Mouse (Mus musculus) embryonic fibroblast, embryonic 13.5 days (primary cell): ENCODE measurements around the gene Rhot2. TPM values are rescaled to one million over a fixed set of nuclear protein-coding genes. Genes with fewer than 3 reads are reported as not detected.
A peak's percentile ranks its signal among the peaks of the same experiment; 100 is the strongest.

ENCODE experiments used
- H3K27ac ChIP-seq: 2 replicates; pipeline ENCODE4 v1.5.1; 2012; ENCODE audit warnings: low read length, control low read depth, inconsistent platforms; ENCODE audit not compliant: insufficient read depth
- H3K4me1 ChIP-seq: 2 replicates; pipeline ENCODE4 v1.6.1; 2011; ENCODE audit warnings: low read length; ENCODE audit not compliant: control insufficient read depth, insufficient read depth
- H3K4me3 ChIP-seq: 2 replicates; pipeline ENCODE4 v1.5.1; 2011; ENCODE audit warnings: mild to moderate bottlenecking, control low read depth, low read length; ENCODE audit not compliant: insufficient read depth
- CTCF ChIP-seq: IDR thresholded peaks from 2 replicates; pipeline ENCODE4 v1.5.1; 2011; ENCODE audit warnings: mild to moderate bottlenecking, control low read depth, low read length, moderate library complexity, borderline replicate concordance; ENCODE audit not compliant: insufficient read depth
- POLR2A ChIP-seq: IDR thresholded peaks from 2 replicates; pipeline ENCODE4 v1.6.1; 2011; ENCODE audit warnings: low read depth, mild to moderate bottlenecking, control low read depth, low read length, moderate library complexity
- polyA plus RNA-seq: library from polyadenylated mRNA; stranded (reverse); fragments of >200 nt; gene quantifications from 2 replicates; pipeline ENCODE4 v1.2.4, GENCODE M21; 2011; ENCODE audit warnings: low read depth; ENCODE audit not compliant: missing spikeins, insufficient read length

Gene Rhot2
- polyA plus RNA-seq, 1 experiment: 29.7 TPM

GRCm38 (mm10) chr17:25830806-25831431 lies 13.7 kb downstream of the Rhot2 start:
- no peak for TF ChIP-seq CTCF
- peak; percentile 23; the same call in 1 of the 2 replicates for TF ChIP-seq POLR2A
- H3K4me3 ChIP-seq: peak overlapping the region; percentile 86
- H3K4me1 ChIP-seq: peaks cover 7% of the 10 kb centered on the region
- H3K27ac ChIP-seq: no peak overlapping the region

GRCm38 (mm10) chr17:25830200-25830753 lies 14.4 kb downstream of the Rhot2 start:
- H3K4me1 ChIP-seq: peaks cover 7% of the 10 kb centered on the region; the same call in 1 of the 2 replicates
- H3K27ac ChIP-seq: no peak overlapping the region
- H3K4me3 ChIP-seq: no peak overlapping the region
- TF ChIP-seq CTCF: no peak

DNA sequence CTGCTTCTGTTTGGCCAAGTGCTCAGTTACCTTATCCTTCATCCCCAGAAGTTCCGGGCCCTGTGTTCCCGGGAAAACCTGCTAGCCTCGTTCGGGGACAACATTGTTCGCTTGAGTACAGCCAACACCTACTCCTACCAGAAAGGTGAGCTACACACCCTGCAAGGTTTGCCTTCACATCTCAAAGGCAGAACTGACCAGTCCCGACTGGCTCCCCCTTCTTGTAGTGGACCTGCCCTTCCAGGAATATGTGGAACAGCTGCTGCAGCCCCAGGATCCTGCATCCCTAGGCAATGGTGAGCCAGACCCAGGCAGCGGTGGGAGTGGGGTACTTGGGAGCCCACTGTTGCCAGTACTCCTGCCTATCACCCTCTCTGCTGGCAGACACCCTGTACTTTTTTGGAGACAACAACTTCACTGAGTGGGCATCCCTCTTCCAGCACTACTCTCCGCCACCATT lies 15.1 kb downstream of the Rhot2 start:
- Histone ChIP-seq H3K4me1 (peaks cover 3% of the 10 kb centered on the region; the same call in 1 of the 2 replicates), H3K4me3 (peak overlapping the region; percentile 44)
- TF ChIP-seq POLR2A (peak; percentile 49; the same call in 1 of the 2 replicates), CTCF (no peak)

DNA sequence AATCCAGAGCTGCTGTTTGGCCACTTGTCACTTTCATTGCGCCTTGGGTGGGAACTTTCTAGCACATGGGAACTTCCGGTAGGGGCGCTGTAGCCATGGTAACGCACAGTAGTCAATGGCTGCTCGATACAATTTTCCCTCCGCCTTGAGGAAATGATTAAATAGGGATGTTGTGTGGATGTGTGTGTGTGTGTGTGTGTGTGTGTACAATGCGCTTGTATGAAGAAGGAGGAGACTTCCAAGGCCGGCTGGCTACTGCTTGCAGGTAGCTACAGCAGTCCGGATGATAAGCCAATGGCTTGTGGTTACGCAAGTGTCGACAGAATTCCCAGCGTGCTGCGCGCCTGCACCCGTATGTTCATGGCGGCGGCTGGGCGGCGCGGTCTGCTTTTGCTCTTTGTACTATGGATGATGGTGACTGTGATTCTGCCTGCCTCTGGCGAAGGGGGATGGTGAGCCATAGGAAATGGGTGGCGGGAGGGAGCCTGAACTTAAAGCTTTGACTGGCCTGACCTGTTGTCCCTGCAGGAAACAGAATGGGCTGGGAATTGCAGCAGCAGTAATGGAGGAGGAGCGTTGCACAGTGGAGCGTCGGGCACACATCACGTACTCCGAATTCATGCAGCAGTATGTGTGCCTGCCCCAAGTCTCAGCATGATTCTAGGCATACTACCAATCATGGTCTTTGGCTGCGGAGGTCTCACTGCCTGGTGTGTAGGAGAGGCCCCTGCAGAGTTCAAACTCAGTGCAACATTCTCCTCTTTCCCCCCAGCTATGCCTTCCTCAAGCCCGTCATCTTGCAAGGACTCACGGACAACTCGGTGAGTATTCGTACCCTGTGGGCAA lies 15.7 kb downstream of the Rhot2 start, which contains the start of gene Jmjd8:
TSS of gene Jmjd8 (plus strand) at position 156 of the 846 bp plus-strand sequence.
- TF ChIP-seq POLR2A (peak; percentile 86), CTCF (peak; percentile 10; the same call in 1 of the 2 replicates)
- Histone ChIP-seq H3K27ac (peak within 1 kb of the TSS; percentile 59), H3K4me3 (peak within 1 kb of the TSS; percentile 44), H3K4me1 (peaks cover 7% of the 10 kb centered on the region; the same call in 1 of the 2 replicates)

More for the DNA sequence above, 15.1 kb downstream of the Rhot2 start:
- 0 out of 2 replicates have a peak overlapping the region, but pooled peaks have one; percentile 59 for H3K27ac ChIP-seq

DNA sequence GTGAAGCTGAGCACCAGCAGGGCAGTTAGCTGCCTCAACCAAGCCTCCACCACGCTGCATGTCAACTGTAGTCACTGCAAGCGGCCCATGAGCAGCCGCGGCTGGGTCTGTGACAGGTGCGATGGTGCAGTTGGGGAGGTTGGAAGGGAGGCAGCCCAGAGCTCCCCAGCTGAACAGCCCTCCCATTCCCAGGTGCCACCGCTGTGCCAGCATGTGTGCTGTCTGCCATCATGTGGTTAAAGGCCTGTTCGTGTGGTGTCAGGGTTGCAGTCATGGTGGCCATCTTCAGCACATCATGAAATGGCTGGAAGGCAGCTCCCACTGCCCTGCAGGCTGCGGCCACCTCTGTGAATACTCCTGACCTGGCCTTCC lies 16.4 kb downstream of the Rhot2 start:
- Histone ChIP-seq H3K27ac (no peak overlapping the region), H3K4me1 (peaks cover 7% of the 10 kb centered on the region; the same call in 1 of the 2 replicates), H3K4me3 (no peak overlapping the region)
- TF ChIP-seq POLR2A (no peak), CTCF (no peak)

GRCm38 (mm10) chr17:25827546-25828222 lies 17.0 kb downstream of the Rhot2 start:
- Histone ChIP-seq H3K4me1 (peaks cover 7% of the 10 kb centered on the region; the same call in 1 of the 2 replicates), H3K4me3 (no peak overlapping the region), H3K27ac (no peak overlapping the region)
- TF ChIP-seq CTCF (no peak), POLR2A (no peak)

DNA sequence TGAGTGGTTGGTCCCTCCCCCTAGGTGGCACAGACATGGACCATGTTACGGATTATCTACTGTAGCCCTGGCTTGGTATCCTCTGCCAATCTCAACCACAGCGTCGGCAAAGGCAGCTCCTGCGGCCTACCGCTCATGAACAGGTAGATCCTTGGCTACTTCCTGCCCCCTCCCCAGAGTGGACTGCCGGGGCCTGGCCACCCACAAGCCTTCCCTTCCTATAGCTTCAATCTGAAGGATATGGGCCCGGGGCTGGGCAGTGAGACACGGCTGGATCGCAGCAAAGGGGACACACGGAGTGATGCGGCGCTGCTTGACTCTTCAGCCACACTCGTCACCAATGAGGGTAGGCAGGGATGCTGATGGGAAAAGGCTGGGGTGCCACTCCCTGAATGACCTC lies 17.6 kb downstream of the Rhot2 start:
- TF ChIP-seq POLR2A: no peak
- no peak for TF ChIP-seq CTCF
- H3K27ac ChIP-seq: no peak overlapping the region
- no peak overlapping the region for H3K4me3 ChIP-seq
- peaks cover 7% of the 10 kb centered on the region; the same call in 1 of the 2 replicates for H3K4me1 ChIP-seq

GRCm38 (mm10) chr17:25825984-25826570 lies 18.6 kb downstream of the Rhot2 start:
- Histone ChIP-seq H3K27ac (no peak overlapping the region), H3K4me3 (no peak overlapping the region), H3K4me1 (peaks cover 5% of the 10 kb centered on the region; the same call in 1 of the 2 replicates)
- TF ChIP-seq CTCF (no peak), POLR2A (no peak)

DNA sequence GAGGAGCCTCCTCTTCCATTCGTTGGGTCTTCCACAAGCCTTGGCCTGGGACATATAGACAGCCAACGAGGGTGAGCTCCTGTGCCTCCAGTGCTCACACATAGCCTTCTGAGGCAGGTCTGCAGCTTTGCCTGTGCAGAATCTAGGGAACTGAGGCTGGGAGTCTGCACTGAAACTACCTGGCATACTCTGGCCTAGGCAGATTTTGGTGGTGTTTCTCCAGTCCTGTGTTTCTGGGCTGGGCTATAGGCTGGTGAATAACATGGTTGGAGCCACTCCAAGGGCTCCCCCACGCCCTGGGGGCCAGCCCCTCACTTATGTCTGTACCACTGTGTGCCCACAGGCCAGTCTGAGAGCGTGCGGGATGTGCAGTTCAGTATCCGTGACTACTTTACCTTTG lies 19.3 kb downstream of the Rhot2 start:
- peaks cover 5% of the 10 kb centered on the region; the same call in 1 of the 2 replicates for H3K4me1 ChIP-seq
- no peak for TF ChIP-seq CTCF
- no peak for TF ChIP-seq POLR2A
- H3K4me3 ChIP-seq: no peak overlapping the region
- no peak overlapping the region for H3K27ac ChIP-seq
